Mouse (Mus musculus) retina, adult 2 months (tissue): ENCODE measurements around the gene Foxn3.

ENCODE experiments used
- DNase-seq: peaks from one replicate; pipeline ENCODE4 v3.0.0-alpha.2; 2012; ENCODE audit warnings: low read depth, low spot score

Foxn3 gene

DNA sequence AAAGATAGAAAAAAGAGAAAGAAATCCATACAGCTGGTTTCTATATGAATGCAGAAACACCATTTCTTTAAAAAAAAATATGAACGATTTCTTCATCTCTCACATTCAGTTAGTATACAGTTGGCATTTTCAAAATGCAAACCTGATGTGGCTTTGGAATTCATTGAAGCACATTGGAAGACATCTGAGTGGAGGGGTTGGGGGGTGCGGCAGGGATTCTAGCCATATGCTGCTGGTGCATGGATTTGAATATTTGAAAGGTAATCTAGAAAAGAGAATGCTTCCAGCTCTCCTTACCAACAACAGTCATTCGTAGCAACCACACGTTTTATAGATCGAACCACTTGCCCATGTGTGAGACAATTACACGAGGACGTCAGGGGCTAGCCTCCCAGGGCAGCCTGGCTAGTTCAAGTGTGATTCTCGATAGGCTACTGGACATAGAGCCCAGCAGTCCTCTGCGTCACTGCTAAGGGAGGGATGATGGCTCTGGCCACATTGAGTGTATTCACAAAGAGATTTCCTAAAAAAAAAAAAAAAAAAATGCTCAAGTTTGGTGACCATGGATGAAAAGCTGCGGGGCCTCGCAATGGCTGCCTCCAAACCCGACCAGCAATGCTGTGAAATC is 96.0 kb downstream of the Foxn3 start:
- DNase-seq = no peak

GRCm38 (mm10) chr12:99466426-99466825 is 97.0 kb downstream of the Foxn3 start:
- DNase-seq = no peak

GRCm38 (mm10) chr12:99464291-99464690 is 99.1 kb downstream of the Foxn3 start:
- DNase-seq = no peak

DNA sequence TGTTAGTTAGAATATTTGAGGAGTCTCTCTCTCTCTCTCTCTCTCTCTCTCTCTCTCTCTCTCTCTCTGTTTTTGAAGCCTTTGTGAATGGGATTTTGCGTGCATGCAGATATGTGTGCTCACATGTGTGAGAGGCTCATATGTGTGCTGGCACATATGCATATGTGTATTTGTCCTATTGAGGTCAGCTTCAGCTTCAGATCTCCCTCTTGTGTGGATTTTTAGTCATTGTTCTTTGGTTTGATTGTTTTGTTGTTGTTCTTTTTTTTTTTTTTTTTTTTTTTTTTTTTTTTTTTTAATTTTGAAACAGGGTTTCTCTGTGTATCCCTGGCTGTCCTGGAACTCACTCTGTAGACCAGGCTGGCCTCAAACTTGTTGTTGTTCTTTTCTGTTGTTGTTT is 100.5 kb downstream of the Foxn3 start:
- no peak for DNase-seq

GRCm38 (mm10) chr12:99462302-99462701 is 101.1 kb downstream of the Foxn3 start:
- no peak for DNase-seq

GRCm38 (mm10) chr12:99457521-99458205 is 105.7 kb downstream of the Foxn3 start:
- no peak for DNase-seq

DNA sequence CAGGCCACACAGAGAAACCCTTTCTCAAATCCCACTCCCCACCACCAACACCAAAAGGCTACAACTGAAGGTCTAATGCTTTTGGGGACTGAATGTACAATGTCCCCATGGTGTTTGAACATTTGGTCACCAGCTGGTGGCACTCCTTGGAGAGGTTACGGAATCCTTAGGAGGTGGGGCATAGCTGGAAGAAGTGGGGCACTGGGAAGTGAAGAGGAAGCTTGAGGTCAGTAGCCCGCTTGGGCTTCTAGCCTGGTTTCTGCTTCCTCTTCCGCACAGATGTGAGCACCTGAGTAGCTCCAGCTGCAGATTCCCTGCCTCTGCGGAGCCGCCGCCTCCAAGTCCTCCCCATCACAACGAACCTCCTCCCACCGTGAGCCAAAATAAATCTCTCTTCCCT is 107.8 kb downstream of the Foxn3 start:
- no peak for DNase-seq

- DNase-seq = no peak
Observed at GRCm38 (mm10) chr12:99454394-99454793, 109.0 kb downstream of the Foxn3 start.

- no peak for DNase-seq
Observed at GRCm38 (mm10) chr12:99453797-99454196, 109.6 kb downstream of the Foxn3 start.

- no peak for DNase-seq
Observed at GRCm38 (mm10) chr12:99450076-99450475, 113.3 kb downstream of the Foxn3 start.

DNA sequence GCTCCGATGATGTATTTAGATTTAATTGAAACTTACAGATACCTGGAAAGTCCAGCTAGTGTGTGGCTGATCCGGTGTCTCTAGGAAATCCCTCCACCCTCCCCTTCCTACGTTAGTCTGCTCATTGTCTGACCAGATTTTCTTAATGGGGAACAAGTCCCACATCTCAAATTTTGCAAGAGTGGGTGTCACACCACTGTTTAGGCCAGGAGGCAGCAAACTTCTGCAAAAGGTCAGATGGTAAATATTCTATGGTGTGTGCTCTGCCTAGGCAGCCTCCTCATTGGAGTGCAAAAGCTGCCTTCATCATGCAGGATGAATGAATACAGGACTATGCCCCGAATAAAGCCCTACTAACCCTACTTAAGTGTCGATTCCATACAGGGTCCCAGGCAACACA is 115.6 kb downstream of the Foxn3 start:
- no peak for DNase-seq

DNA sequence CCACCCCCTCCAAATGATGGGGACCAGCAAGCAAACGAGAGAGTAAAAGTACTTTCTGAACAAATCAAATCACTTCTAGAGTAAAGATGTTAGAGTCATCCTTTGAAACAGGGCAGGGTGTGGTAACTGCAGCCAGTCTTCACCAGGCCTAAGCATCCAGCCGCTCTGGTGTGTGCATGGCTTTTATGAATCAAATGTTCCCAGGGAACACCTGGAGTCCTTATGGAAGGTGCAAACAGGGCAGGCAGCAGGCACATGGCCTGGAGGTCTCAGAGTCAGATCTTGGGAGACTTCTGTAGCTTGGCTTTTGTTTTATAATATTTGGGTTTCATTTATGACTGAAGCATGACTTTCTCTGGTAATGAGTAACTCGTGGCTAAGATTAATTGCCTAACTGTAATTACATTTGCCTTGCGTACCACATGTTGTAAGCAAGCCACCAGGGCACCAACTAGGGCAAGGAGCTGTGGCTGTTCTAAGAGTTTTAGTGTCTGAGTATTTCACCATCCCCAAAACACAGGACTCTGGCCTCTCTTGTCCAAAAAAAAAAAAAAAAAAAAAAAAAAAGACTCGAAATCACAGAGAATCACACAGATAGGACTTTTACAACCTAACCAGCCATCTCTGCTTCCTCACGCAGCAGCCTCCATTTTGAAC is 118.2 kb downstream of the Foxn3 start:
- no peak for DNase-seq

DNA sequence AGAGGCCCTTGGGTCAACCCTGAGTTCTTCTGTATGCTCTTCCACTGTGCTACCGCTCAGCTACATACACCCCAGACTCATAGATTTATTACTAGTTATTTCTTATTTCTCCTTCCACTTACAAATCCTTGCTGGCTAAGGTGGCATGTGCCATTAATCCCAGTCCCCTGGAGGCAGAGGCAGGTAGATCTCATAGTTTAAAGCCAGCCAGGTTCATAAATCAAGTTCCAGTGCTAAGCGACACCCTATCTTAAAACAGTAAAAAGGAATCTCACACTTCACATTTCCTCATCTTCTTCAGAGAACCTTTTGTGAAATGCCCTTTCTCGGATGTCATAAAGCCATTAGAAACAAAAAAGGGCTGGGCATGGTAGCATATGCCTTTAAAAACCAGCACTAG is 120.6 kb downstream of the Foxn3 start:
- no peak for DNase-seq

- no peak for DNase-seq
Observed at GRCm38 (mm10) chr12:99440953-99441352, 122.4 kb downstream of the Foxn3 start.

- no peak for DNase-seq
Observed at GRCm38 (mm10) chr12:99440022-99440421, 123.4 kb downstream of the Foxn3 start.

- DNase-seq = no peak
Observed at GRCm38 (mm10) chr12:99435189-99435588, 128.2 kb downstream of the Foxn3 start.

GRCm38 (mm10) chr12:99433402-99433801 is 130.0 kb downstream of the Foxn3 start:
- DNase-seq = no peak

GRCm38 (mm10) chr12:99431541-99431940 is 131.8 kb downstream of the Foxn3 start:
- no peak for DNase-seq

- no peak for DNase-seq
Observed at GRCm38 (mm10) chr12:99430992-99431391, 132.4 kb downstream of the Foxn3 start.

DNA sequence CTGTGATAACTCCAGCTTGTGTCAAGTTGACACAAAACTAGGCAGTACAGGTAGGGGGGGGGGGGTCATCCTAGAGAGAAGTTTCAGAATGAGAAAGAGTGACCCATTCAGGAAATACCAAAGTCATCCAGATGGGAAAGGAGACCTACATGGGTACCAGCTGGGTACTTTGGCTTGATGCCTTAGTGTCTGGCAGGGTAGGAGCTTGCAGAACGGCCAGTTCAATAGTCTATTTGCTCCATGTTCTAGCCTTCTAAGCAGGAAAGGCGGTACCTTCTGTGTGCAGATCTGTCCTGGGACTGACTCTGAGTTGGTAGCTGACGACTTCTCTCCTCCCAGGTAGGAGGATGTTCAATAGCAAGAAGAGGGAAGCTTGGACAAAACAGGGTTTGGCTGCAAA is 134.3 kb downstream of the Foxn3 start:
- DNase-seq = no peak

DNA sequence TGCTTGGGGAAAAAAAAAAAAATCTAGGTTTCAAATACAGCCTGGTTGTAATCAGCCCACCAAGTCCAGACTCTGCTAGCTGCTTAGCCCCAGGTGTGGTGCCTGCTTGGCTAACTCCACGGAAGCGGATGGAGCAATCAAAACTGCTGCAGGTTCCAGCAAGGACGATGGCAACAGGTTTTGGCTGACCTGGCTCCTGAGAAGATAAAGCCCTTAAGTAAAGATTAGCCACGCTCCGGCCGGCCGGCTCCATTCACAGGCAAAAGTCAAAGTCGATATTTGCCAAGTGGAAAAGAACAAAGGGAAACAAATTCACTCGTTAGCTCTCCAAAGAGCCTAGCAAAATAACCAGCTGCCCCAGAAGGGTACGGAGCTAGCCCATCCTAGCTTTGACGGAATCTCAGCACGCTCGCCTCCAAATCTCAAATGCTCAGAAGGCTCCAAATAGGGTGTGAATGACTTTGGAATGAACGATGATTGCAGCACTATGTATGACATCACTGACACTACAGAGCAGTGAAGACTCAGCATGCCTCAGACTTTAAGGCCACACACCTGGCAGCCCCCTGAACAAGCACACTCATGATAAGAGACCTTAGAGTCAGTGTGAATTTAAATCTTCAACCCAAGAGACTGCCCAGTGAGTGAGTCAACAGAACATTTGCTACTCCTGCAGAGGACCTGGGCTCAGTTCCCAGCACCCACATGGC is 137.0 kb downstream of the Foxn3 start:
- DNase-seq = no peak

DNA sequence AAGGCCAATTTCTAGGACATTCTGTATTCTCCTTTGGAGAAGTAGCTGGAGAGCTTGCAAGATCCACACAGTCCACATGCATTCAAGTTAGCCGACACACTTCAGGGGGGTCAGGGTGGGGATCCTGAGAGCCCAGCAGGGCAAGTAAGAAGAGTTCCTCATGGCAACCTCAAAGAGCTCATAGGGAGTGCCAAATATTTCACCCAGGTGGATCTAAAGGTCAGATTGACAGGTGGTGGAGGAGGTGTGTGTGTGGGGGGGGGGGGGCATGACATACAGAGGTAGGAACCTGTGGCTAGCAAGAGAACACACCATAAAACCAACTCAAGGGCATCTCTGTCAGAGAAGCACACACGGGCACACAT is 144.0 kb downstream of the Foxn3 start:
- no peak for DNase-seq
